Mouse (Mus musculus) CD4-positive helper T cell, adult 2 months (primary cell): ENCODE results near the gene Akr1b8.
"Not testable (repeated sequence)": the region's sequence is repeated elsewhere in the genome, so short reads cannot be mapped to it uniquely, and the experiment has no call there.

Experiments
- DNase-seq: peaks from one replicate; pipeline ENCODE4 v3.0.0-alpha.2; 2012; ENCODE audit warnings: low read depth, missing footprints, low spot score

Gene Akr1b8

DNA sequence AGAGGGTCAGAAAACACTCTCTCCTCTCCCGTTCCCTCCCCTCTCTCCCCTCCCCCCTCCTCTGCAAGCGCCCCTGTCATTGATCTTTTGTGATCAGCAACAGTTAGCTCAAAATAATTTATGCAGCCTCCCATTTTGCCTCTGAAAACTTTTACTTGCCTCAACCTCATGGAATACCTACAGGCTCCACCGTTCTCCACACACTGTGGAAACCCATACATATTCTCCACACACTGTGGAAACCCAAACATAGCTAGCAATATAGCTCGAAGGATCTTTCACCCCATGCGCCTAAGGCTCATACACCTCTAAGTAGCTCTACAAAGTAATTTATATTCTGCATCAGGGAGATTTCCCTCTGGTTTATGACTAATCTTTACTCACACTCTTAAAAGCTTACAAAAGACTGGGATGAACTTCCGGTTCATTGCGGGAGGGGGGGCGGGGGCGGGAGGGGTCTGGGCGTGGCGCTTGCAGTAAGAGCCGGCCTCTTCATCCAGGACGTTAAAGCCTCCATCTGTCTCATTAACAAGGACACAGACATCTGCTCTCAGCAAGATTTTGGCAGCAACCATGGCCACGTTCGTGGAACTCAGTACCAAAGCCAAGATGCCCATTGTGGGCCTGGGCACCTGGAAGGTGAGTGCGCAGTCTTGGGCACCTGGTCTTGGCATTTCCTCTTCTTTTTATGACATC lies at the start of gene Akr1b8:
Gene Akr1b8, plus strand, starts transcription at position 462 of the 696 bp plus-strand sequence.
- DNase-seq, result no peak

DNA sequence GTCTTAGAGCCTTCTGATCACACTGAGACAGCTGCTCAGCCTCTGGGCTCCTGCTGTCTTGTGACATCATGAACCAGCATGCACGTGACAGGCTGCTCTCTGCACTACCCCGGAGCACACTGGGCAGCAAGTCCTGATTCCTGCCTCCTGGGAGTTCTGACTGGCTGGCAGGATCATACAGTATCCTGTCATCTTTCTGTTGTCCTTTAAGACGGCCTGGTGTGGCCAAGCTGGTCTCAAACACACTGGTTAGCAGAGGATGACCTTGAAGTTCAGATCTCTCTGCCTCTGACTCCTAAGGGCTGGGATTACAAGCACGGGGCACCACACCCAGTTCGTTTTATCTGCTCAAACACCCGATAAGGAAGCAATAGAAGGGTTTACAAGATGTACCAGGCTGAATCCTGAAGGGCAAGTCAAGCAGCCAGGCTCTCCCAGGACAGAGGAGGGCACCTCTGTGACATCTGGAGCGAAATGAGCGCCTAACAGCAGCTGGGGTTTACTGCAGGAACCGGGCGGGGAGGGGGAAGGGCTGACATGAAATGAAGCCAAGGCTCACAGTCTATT lies 49.2 kb upstream of the Akr1b8 start:
- no peak for DNase-seq

DNA sequence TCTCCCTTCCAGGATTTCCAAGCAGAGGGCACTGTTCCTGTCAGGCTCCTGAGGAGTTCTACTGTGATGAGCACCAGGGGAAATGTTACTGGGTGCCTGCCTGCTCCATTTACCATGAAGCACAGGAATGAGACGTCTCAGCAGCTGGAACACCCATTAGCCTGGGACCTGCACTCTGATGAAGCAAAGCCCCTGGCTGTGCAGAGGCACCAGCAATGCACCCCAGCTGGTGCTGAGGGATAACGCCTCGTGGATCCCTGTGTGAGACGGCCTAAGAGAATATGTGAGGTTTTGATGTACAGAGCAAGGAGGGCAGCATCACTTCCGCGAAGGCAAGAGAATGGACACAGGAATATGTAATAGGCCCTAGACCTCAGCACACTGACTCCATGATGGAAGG lies 47.1 kb upstream of the Akr1b8 start:
- no peak for DNase-seq

DNA sequence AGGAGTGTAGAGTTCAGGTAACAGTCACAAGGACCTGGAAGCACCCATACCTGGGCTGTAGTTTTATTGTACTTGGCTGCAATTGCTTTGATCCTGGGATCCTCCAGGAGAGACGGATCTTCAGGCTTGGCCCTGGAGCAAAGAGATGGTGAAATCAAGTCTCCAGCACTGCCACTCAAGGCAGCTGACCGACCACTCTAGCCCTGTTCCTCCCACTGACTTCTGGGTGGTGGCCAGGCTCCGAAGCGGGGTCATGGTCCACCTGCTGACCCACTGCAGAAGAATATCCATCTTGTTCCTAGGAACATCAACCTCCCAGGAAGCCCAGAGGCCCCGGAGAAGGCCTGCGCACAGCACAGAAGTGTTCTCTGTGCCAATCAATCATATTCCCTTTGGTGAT lies 44.4 kb upstream of the Akr1b8 start:
- no peak for DNase-seq

DNA sequence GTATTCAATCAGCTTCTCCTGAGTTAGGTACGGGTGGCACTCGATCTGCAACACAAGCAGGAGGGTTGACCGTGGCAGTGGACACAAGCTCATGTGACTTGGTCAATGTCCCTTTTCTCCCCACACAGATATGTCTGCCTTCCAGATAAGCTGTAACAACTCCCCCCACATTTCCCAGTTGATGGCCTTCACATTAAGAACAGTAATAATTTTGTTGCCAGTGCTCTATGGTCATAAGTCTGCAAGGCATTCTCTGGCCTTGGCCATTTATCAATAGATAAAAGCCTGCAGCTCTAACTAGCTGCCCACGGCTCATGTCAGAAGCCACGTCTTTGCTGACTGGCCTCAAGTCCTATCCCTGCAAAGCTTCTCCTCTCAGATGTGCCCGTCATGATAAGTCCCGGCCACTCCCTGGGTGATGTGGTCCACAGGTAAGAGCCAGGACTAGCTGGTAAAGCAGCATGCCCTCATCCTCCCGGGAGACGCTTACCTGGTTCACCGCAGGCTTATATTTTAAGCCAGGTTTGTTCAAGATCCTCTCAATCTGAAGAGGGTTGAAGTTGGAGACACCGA lies 43.8 kb upstream of the Akr1b8 start:
- no peak for DNase-seq

DNA sequence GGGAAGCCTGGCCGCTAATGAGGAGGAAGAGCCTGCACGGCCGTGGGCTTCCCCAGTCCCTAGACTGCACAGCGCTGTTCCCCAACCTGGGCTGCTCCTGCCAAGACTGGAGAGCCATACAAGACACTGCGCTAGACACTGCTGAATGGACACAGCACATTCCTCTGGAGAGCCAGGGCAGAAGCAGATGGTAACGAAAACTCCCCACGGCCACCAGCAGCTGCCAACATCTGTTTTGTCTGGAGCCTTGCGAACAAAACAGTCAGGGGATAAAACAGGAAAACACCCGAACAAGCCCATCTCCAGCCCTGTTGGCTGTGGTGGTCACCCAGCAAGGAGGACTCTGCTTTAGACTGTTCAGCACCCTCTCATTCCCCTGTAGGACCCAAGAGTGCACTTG lies 40.5 kb upstream of the Akr1b8 start:
- no peak for DNase-seq

DNA sequence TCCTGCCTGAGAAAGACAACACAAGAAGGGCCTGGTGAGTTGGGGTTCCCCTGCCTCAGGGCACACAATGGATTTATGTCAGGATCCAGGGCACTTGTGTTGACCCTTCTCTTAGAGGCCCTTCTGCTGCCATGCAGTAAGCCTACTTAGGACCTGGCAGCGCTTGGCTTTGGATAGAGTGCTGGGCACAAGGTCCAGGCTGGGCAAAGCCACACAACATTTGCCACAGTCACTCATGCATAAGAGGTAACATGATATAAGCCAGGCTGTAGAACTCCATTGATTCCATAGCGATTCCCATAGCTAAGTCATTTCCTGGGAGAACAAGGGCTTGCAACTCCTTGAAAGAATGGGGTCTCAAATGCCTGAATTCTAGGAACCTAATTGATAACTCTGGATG lies 40.0 kb upstream of the Akr1b8 start:
- no peak for DNase-seq

DNA sequence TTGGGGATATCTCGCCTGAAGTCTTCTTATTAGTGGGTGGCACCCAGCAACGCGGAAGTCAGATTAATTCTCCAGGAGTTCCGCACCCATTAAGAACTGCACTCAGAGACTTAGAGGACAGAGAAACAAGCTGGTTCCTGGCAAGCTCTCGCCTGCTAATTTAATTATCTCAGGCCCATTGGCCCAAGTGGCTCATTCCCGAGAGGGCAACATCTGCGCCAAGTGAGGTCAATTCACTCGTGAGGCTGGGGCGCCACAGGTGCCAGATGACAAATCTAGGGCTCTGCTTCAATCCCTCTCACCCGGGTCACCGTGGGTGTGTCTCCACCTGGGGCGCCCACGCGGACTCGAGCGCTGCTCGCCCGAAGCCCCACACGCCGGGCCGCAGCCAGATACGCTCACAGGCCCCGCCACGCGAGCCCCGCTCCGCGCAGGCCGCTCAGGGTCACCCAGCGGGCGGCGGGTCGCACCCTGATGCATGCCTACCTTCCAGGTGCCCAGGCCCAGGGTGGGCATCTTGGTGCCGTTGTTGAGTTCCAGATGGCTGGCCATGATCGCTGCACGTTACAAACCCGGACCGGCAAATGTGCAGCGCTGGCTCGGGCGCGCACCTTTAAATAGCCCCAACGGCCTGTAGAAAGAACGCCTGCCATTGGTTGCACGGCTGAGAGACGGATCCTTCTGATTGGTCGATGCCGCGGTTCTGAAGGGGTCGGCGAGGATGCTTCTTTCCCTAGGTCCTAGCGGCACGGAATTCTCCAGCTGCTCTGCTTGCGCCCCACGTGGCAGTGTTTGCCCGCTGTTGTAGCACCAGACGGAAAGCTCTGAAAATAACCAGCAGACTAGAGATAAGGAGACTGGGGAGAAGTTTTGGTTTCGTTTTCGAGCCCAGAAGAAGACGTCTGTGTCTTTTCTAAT lies 36.8 kb upstream of the Akr1b8 start, which contains the start of gene Akr1b3:
Gene Akr1b3, minus strand, starts transcription at position 625 of the 918 bp plus-strand sequence.
- peak; percentile 95 for DNase-seq

- peak; percentile 33 for DNase-seq
These were observed 35.7 kb upstream of the Akr1b8 start for GRCm38 (mm10) chr6:34318172-34318571.

GRCm38 (mm10) chr6:34318636-34319035 lies 35.3 kb upstream of the Akr1b8 start:
- DNase-seq, result peak; percentile 26

DNA sequence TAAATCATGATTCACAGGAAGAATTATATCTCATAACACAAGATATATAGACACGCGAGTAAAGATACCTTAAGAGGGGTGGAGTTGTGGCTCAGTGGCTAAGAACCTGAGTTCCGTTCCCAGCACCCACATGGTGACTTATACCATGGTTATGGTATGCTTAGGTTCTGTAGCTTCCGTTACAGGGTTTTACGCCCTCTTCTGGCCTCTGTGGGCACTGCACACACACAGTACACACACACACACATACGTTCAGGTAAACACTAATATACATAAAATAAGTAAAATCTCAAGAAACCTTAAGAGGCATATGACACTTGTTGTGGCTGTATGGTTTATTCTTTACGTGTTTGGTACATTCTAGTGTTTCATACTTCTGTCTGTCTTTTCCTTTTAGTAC lies 31.8 kb upstream of the Akr1b8 start:
- DNase-seq, result no peak

DNA sequence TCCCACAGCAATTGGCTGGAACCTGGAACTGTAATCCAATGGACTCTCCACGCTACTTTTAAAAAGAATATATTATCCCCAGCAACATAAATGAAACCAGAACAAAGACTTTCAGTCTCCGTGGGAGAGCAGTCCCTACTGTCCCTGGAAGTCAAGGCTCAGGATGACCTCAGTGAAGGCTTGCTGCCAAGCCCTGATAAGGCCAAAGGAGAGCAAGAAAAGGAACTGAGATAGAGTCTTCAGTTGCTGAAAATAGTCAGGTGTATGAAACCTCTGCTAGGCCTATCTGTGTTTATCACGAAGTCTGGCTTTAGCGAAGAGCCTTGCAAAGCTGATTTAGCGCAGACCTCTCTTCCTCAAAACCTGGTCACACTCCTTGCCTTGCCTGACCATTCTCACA lies 22.5 kb upstream of the Akr1b8 start:
- DNase-seq, result no peak

GRCm38 (mm10) chr6:34331804-34332203 lies 22.1 kb upstream of the Akr1b8 start:
- DNase-seq, result not testable (repeated sequence)

DNA sequence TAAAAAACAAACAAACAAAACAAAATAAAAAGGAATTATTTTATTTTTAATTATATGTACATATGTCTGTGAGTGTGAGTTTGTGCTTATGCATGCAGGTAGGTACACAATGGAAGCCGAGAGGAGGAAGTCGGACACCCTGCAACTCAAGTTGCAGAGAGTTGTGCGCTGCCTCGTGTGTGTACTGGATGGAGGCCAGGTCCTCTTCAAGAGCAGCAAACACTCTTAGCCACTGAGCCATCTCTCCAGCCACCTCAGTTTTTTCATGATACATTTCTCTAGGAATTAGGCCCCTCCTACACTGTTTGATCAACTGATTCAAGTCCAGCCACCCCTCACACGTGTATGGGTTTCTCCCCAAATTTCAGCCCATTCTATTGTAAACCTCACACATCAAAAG lies 19.2 kb upstream of the Akr1b8 start:
- DNase-seq, result no peak

DNA sequence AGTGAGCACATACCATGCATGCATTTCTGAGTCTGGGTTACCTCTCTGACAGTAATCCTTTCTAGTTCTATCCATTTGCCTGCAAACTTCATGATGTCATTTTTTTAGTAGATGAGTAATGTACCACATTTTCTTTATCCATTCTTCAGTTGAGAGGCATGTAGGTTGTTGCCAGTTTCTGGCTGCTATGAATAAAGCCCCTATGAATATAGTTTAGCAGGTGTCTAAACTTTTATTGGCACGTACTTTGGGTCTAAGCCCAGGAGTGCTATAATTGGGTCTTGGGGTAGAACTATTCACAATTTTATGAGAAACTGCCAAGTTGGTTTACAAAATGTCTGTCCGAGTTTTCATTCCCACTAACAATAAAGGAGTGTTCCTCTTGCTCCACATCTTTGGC lies 16.1 kb upstream of the Akr1b8 start:
- DNase-seq, result no peak

DNA sequence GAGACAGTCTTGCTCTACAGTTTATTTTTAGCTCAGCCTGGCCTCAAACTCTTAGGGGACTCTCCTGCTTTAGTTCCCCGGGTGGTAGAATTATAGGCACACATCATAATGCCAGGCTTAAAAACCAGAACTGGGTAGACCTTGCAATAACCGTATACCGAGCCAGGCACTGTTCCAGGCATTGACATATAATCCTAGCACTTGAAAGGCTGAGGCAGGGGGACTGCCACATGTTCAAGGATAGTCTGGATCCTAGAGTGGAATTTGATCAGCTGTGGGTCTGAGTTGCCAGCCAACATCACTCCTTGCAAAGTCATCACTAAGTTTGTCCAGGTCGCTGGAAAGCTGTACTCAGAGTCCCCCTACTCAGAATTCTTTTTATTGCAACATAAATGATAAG lies 11.9 kb upstream of the Akr1b8 start:
- no peak for DNase-seq

GRCm38 (mm10) chr6:34342476-34342875 lies 11.4 kb upstream of the Akr1b8 start:
- DNase-seq, result no peak

DNA sequence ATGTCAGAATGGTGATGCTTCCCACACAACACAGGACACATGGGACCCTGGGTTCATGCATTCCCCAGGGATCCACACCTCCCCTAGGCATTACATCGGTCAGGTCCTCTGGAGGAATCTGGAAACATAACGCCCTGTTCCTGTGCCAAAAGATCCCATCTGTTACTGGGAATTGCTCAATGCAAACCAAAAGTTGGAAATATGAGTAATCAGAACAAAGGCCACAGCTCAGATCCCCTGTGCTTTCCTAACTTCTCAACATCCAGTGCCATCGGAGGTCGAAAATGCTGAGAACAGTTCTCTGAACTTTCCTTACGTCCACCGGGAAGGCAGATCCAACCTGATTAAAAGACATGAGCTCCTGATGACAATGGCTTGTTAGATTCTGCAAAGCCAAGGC lies 10.5 kb upstream of the Akr1b8 start:
- DNase-seq, result no peak

GRCm38 (mm10) chr6:34344135-34344850 lies 9.6 kb upstream of the Akr1b8 start:
- DNase-seq, result no peak

- no peak for DNase-seq
These were observed 9.0 kb upstream of the Akr1b8 start for GRCm38 (mm10) chr6:34344935-34345334.

GRCm38 (mm10) chr6:34346096-34346898 lies 7.6 kb upstream of the Akr1b8 start:
- DNase-seq, result peak; percentile 65
